Mouse (Mus musculus): ENCODE data around the gene Dbp.

DNA sequence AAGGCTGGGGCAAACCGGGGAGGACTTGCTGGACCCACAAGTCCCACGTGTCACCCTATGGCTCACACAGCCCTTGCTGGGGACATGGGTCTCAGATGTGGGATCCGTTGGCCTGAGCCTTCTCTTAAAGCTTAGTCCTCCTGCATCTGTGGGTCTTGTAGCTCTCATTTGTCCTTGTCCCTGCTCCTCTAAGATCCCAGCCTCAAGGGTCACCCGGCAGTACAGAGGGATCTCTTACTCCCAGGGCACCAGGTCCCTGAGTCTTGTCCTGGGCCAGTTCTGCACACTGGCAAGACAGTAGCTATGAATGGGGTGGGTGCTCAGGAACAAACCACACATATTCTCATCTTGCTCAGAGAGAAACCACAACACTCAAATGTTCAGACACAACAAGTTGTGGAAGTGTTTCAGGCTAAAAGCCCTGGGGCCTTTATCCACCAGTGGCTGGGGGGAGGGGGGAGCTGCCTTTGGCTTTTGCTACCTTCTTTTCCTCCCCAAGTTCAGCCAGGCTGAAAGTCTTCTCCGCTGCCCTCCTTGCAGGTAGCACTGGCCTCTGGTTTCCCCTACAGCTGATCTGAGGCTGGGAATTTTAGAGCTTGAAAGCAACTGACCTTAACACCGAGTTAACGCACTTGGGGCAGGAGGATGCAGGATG lies 21.4 kb upstream of the Dbp start, which contains the start of gene Ntn5:
- TF ChIP-seq CTCF (IDR thresholded peaks at IDR 0.05; ENCODE audit: low read depth) (no peak), EP300 (IDR thresholded peaks at IDR 0.05; ENCODE audit: low read depth) (no peak)
